Mouse (Mus musculus): ENCODE results near the gene Dis3l.
A peak's percentile ranks its signal among the peaks of the same experiment; 100 is the strongest.

Gene Dis3l

GRCm38 (mm10) chr9:64341254-64341566 lies at the start of gene Dis3l:
Dis3l (minus strand) TSS chr9:64341288.
- DNase-seq (ENCODE audit: low spot score): no peak

- no peak for DNase-seq (ENCODE audit: low spot score)
Observed at GRCm38 (mm10) chr9:64389576-64390292, 48.6 kb upstream of the Dis3l start.

GRCm38 (mm10) chr9:64386466-64387211 lies 45.6 kb upstream of the Dis3l start:
- DNase-seq (ENCODE audit: low spot score): peak; percentile 52

GRCm38 (mm10) chr9:64385511-64386465 lies 44.7 kb upstream of the Dis3l start, which contains the start of gene Megf11:
Megf11 (plus strand) TSS chr9:64385626.
- peak; percentile 78 for DNase-seq (ENCODE audit: low spot score)

GRCm38 (mm10) chr9:64383021-64383788 lies 42.1 kb upstream of the Dis3l start:
- DNase-seq (ENCODE audit: low spot score): peak; percentile 11

- no peak for DNase-seq (ENCODE audit: low spot score)
Observed at GRCm38 (mm10) chr9:64376380-64376779, 35.3 kb upstream of the Dis3l start.

GRCm38 (mm10) chr9:64371305-64371819 lies 30.3 kb upstream of the Dis3l start:
- DNase-seq (ENCODE audit: low spot score): no peak

- no peak for DNase-seq (ENCODE audit: low spot score)
Observed at GRCm38 (mm10) chr9:64369871-64370270, 28.8 kb upstream of the Dis3l start.

- no peak for DNase-seq (ENCODE audit: low spot score)
Observed at GRCm38 (mm10) chr9:64361231-64361950, 20.3 kb upstream of the Dis3l start.

GRCm38 (mm10) chr9:64355627-64356026 lies 14.5 kb upstream of the Dis3l start:
- DNase-seq (ENCODE audit: low spot score): no peak

- peak; percentile 40 for DNase-seq (ENCODE audit: low spot score)
Observed at GRCm38 (mm10) chr9:64351191-64351590, 10.1 kb upstream of the Dis3l start.

- DNase-seq (ENCODE audit: low spot score): no peak
Observed at GRCm38 (mm10) chr9:64349490-64349889, 8.4 kb upstream of the Dis3l start.

- DNase-seq (ENCODE audit: low spot score): peak; percentile 40
Observed at GRCm38 (mm10) chr9:64347377-64347776, 6.3 kb upstream of the Dis3l start.

GRCm38 (mm10) chr9:64345931-64346330 lies 4.8 kb upstream of the Dis3l start:
- DNase-seq (ENCODE audit: low spot score): no peak

- no peak for DNase-seq (ENCODE audit: low spot score)
Observed at GRCm38 (mm10) chr9:64343656-64344055, 2.6 kb upstream of the Dis3l start.

GRCm38 (mm10) chr9:64341671-64342070 lies 583 bp upstream of the Dis3l start:
- DNase-seq (ENCODE audit: low spot score): no peak

- peak; percentile 84 for DNase-seq (ENCODE audit: low spot score)
Observed at GRCm38 (mm10) chr9:64340351-64341253, 486 bp downstream of the Dis3l start.

GRCm38 (mm10) chr9:64339361-64339760 lies 1.7 kb downstream of the Dis3l start:
- no peak for DNase-seq (ENCODE audit: low spot score)

GRCm38 (mm10) chr9:64335825-64336224 lies 5.3 kb downstream of the Dis3l start:
- no peak for DNase-seq (ENCODE audit: low spot score)

- no peak for DNase-seq (ENCODE audit: low spot score)
Observed at GRCm38 (mm10) chr9:64323976-64324375, 17.1 kb downstream of the Dis3l start.
